Mouse (Mus musculus) urinary bladder, postnatal 14 days (tissue): ENCODE results near the gene Map3k20.
A peak's percentile ranks its signal among the peaks of the same experiment; 100 is the strongest.

ENCODE experiments used
- DNase-seq: peaks from one replicate; pipeline ENCODE4 v3.0.0; 2021; ENCODE audit warnings: low spot score

The Map3k20 gene

DNA sequence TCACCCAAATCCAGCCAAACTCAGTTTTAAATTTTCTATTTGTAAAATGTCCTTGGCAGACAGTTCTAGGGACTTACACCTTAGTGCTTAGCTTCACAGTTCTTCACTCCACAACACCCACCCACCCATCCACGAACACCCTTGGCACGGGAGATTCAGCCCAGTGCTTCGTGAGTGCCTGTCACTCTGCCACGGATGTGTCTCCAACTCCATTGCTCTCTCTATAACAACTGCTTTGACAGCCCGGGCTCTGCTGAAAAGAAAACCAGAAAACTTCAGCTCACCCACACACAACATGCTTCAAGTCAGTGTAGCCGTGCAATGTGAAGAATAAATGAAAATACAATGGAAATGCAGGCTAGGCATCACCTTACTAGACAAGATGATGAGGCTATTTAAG is 97.2 kb downstream of the Map3k20 start:
- DNase-seq, result no peak

GRCm38 (mm10) chr2:72383321-72383720 is 97.9 kb downstream of the Map3k20 start:
- DNase-seq, result peak; percentile 30

DNA sequence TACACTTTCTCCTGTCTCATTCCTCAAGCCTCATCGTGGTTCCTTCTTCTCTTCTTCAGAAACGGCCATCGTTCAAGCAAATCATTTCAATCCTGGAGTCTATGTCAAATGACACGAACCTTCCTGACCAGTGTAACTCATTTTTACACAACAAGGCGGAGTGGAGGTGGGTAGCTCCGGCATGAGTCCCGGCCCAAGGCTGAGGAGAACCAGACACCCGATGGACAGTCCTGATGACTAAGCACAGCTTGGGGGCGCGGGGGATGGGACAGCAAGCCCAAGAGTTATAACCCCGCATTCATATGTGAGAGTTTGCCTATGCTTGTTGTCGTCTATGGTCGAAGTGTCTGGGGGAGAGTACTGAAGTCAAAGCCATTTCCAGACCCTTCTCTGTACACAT is 104.0 kb downstream of the Map3k20 start:
- no peak for DNase-seq

GRCm38 (mm10) chr2:72389942-72390341 is 104.5 kb downstream of the Map3k20 start:
- peak; percentile 85 for DNase-seq

GRCm38 (mm10) chr2:72390474-72390873 is 105.0 kb downstream of the Map3k20 start:
- DNase-seq, result no peak

GRCm38 (mm10) chr2:72391024-72391423 is 105.6 kb downstream of the Map3k20 start:
- no peak for DNase-seq

GRCm38 (mm10) chr2:72391721-72392120 is 106.3 kb downstream of the Map3k20 start:
- DNase-seq, result no peak

GRCm38 (mm10) chr2:72392316-72392715 is 106.9 kb downstream of the Map3k20 start:
- DNase-seq, result peak; percentile 32

DNA sequence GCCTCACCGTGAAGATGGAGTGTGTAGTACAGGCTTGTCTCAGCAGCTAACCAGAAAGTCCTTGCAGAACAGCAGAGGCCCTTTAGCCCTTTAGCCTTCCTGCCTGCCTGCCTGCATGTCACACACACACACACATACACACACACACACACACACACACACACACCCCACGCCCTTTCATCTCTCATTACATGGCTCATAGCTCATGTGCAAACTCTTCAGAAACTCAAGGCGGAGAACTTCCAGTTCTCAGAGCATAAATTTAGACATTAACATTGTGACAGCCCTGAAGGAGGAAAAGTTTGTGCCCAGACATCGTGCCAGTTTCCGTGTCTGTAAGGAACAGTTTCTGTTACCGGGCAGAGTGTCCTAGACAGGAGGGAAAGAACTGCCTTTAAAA is 111.5 kb downstream of the Map3k20 start:
- no peak for DNase-seq

DNA sequence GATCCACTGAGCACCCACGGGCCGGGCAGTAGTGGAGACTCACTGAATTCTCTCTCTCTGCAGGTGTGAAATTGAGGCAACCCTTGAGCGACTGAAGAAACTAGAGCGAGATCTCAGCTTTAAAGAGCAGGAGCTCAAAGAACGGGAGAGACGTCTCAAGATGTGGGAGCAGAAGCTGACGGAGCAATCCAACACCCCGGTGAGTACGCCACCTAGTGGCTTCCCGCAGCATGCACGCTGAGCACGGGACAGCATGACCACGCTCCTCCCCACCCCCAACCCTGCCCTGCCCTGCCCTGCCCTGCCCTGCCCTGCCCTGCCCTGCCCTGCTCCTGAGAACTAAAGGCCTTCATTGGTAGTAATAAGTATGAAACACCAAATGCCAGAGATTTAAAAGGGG is 112.8 kb downstream of the Map3k20 start:
- DNase-seq, result peak; percentile 67

DNA sequence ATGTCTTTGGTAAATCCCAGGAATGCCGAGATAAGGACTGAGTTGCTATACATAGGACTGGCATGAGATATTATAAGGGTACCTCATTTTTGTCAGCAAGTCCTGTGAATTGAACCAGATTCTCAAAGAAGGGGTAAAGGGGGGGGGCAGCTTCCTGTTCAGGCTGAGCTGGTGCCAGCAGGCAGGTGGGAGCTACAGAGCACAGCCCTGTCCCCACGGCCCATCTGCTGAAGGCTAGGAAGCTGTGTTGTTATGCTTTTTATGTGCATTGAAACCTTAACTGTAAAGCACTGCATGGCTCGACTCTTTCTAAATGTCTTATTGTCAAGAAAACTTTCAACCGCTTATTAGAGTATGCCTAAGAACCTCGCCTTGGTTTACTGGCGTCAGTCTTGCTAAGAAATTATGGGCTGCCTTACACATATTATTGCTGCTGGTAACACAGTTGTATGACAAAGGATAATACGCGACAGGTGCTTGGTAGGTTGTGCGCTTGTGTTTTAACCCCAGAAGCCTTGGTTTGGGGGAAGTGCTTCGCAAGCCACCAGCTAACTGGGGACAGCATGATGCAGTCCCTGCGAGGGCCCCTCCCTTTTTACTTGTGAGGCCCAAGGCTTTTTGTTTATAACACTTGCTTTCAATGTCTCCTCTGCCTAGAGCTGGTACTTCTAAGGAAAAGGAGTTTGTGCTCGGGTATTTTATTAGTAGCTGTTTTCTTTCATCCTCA is 114.2 kb downstream of the Map3k20 start:
- no peak for DNase-seq

DNA sequence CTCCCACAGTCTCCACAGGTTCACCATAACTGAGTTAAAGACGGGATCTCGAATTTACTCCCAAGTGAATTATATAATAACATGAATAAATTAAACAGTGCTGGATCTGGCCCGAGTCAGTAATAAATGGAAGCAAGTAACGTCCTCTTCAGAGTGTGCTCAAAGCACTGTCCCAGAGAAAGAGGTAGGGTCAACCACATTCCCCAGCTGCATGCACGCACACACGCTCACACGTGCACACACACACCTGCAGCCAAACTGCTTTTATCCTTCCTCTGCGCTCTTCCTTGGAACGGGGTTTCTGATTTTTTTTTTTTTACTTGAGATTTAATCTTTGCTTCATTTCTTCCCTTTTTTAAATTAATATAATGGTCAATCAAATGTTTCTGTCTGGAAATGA is 115.9 kb downstream of the Map3k20 start:
- DNase-seq, result no peak

DNA sequence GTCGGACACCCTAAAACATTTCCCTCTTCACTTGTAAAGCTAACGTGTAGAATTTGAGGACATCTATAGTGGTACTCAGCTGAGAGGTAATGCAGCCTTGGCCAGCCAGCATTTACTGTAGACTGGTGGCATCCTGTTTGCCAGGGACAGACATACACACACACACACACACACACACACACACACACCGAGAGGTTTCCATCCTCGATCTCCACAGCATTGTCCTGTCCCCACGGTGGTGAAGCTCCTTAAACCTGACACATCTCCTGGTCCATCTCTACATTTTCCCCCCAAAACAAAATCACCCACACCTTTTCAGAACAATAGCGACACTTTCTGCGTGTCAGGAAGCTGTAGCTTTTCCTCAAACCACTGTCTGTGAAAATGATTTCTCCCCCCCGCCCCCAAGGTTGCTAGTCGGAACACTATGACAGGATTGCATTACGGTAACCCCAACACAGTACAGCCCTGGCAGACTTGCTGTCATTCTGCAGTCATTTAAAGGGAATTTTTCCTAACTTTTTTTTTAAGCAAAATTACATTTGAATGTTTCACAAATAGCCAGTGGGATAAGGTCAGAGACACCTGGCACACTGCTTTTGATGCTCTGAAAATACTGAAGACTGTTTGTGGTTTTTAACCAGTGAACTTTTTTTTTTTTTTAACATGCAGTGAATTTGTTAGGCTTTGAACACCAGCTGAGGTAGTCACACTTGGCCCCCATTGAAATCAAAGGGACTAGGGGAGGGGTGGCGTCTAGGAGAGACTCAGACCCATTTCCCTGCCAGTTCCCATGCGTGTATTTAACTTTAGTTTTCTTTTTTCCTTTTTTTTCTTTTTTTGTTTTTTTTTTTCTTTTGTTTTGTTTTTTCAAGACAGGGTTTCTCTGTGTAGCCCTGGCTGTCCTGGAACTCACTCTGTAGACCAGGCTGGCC is 120.5 kb downstream of the Map3k20 start:
- DNase-seq, result no peak

DNA sequence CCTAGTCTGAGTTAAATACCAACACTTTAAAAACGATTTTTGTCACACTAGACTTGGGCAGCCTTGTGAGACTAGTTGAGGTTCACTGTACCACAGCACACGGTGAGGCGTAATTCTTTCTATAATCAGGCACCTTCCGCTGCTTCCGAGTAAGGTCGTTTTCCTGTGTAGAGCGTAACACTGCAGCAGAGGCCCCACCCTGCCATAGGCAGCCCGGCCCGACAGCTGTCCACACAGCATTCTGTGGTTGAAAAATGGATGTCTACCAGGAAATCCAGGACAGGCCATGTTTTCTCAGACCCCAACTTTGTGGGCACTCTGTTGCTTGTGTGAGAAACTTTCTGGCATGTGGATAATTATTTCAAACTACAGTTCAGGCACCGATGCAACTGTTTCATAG is 121.3 kb downstream of the Map3k20 start:
- DNase-seq, result no peak

DNA sequence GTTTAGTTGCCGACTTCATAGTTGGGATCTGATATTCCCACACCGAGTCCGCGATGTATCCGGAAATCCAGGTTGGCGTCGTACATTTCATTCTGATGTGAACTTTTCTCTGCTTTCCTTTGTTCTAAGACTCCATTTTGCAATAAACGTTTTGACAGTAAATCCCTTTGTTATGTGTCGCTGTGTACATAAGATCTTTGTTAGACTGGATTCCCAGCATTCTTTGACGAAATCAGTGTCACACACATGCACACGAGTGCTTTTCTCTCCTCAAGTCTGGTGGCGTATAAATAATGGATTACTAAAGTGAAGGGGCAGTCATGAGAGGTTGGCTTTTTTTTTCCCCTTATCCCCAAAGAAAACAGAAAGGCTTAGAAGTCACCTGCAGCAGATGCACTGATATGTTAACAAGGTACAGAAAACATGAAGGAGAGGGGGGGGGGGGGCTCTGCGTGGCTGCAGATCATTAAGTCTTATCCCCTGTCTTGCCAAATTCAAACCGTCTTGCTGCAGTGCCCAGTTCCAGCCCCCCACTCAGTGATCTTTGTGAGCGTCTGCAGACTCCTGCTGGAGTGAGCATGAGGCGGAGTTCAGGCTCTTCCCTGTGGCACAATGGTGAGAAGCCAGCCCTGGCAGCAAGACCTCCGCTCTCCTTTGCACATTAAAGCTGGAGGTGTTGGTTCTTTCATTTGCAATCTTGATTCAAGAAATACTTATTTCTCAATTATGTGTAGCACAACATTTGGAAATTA is 122.1 kb downstream of the Map3k20 start:
- DNase-seq, result no peak

DNA sequence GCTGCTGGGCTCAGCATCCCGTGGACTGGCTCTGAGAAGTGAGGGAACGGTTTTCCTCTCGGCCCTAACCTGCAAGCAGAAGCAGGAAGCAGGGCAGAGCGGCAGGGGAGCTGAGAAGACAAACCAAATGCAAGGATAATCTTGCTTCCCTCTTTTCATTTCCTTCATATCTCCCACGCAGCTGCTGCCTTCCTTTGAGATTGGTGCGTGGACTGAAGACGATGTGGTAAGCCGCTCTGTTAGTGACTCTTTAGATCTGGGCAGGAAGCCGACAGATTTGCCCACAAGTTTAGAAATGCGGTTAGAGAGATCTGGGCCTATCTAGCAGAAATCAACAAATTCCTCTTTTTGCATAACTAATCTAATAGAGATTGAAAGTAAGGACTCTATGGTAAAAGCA is 124.5 kb downstream of the Map3k20 start:
- DNase-seq, result no peak

DNA sequence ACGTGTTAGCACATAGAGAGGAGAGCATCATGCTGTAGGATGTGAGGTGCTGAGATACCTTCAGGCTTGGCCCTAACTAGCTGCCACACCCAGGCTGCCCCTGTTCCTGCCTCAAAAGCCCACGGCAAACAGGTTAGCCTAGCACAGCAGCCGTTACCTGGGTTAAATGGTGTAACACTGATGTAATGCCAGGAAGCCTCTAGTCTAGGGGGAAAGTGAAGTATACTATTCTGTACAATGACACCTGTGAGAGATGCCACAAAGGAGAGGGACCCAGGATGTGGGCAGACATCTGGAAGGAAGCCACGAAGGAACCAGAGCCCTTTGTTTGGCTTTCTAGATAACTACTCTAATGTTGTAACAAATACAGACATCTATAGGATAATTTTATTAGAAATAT is 126.8 kb downstream of the Map3k20 start:
- DNase-seq, result no peak

- no peak for DNase-seq
Measured at GRCm38 (mm10) chr2:72415416-72415815, 130.0 kb downstream of the Map3k20 start.

- DNase-seq, result no peak
Measured at GRCm38 (mm10) chr2:72416095-72417080, 131.0 kb downstream of the Map3k20 start.

DNA sequence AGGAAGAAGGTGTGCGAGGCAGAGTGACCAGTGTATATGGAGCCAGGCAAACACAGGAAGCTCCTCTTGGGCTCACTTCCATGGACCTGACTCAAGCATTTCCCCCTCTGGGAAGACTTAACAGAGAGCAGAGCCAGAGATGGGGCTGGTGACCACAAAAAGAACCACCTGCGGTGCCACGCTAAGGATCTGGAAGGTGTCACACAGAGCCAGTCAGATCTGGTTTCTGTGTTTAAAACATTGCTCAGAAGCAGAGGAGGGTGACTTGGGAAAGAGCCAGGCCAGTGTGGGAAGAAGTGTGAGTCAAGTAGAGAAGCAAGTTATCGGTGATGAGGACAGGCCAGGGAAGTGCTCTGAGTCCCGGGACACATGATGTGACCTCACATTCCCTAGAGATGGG is 135.1 kb downstream of the Map3k20 start:
- no peak for DNase-seq

DNA sequence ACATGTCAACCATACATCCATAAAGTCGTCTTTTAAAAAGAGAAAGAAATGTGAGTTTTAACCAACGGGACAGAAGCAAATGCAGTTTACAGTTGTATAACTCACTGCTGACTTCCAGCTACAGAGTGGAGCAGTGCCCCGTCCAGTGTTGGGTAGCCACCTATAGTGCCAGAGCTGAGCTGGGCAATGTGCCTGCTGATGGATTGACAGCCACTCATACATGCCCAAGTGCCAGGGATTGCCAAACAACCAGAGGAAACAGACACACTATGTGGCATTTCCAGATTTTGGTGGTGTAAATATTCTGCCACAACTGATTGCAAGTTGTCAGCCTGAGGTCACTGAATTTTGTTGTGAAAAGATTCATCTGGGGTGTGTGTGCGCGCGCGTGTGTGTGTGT is 139.2 kb downstream of the Map3k20 start:
- DNase-seq, result no peak
